Mouse (Mus musculus) cerebellum, postnatal 36 days (tissue): Measurements from ENCODE around the gene Mybpc2.

Source experiments
- DNase-seq, 2 experiments: peaks; one replicate each; pipeline ENCODE4 v3.0.0; 2021 to 2022; ENCODE audit warnings: mixed read lengths in 2 of 2

Gene Mybpc2

DNA sequence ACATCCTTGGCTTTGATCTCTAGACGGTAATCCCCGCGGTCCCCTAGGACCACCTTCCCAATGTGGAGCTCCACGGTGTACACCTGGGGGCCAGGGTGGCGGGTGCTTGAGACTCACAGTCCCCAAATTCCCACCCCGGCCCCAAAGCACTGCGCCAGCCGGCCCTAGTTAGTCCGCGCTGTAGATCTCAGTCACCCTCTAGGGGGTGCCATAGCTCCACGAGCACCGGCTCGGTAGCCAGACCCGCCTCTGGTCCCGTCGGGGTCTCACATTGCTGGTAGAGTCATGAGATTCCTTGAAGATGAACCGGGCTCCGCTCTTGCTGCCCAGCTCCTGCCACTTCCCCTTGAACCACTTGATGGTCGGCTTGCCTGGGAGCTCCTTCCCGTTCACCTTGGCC is 2.7 kb downstream of the Mybpc2 start:
- peak; percentile 71 for DNase-seq

GRCm38 (mm10) chr7:44520990-44521389 is 3.5 kb downstream of the Mybpc2 start:
- no peak for DNase-seq

DNA sequence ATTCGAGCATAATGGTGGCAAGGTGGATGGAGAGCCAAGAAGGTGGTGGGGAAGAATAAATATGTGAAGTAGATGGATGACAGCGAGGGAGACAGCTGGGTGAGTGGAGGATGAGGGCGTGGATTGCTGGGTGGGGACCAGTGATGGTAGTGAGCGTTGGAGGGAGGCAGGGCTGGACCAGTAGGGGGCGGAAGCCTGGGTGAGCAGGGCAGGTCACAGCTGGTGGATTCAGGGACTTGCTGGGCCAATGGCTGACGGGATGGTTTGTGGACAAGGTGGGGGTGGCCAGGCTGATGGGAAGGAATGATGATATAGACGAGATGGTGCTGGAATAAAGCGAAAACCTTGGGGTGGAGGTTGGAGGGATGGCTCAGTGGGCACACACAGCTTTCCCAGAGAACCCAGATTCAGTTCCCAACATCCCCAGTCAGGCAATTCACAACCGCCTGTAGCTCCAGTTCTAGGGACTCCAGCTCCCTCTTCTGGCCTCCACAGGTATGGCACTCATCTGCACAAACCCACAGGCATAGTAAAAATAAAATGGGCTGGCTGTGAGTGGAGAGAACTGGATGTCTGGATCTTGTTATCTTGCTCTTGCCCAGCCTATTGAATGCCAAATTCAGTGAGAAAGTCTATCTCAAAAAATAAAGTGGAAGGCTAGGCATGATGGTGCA is 5.1 kb downstream of the Mybpc2 start:
- no peak for DNase-seq

- DNase-seq, result no peak
Observed at GRCm38 (mm10) chr7:44507491-44507890, 17.0 kb downstream of the Mybpc2 start.

- peak; percentile 80 to 84 for DNase-seq
Observed at GRCm38 (mm10) chr7:44501563-44502115, 22.8 kb downstream of the Mybpc2 start.

GRCm38 (mm10) chr7:44500046-44500445 is 24.4 kb downstream of the Mybpc2 start:
- DNase-seq, result no peak

DNA sequence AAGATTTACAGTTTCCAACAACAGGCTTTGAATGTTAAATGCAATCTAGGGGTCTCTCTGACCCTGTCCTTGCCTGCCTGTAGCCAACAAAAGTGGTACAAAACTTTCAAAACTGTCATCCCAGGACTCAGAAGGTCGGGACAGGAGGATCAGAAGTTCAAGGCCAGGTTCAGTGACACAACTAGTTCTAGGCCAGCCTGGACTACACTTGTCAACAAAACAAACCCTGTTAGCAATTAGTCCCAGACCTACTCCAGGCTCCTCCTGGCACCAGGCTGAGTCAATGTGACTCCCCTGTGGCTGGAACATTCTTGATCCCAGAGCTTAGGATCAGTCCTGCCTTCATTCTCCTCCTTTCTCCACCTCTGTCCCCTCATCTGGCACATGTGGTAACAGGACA is 25.5 kb downstream of the Mybpc2 start:
- DNase-seq, result no peak

GRCm38 (mm10) chr7:44497361-44498055 is 26.9 kb downstream of the Mybpc2 start:
- DNase-seq, result no peak

DNA sequence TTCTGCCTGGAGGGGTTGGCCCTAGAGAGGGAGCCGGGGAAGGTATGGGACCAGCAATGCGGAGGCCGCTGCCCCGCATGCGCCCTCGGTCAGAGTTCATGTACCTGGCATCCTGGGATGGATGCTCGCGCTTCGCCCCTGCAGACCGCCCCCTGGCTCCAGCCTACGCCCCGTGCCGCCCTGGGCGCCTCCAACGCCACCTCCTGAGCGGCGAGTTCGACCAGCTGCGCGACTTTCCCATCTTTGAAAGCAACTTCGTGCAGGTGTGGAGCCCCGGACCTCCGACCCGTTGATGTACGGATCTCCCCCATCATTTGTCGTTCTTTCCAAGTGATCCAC is 27.7 kb downstream of the Mybpc2 start:
- DNase-seq, result no peak

GRCm38 (mm10) chr7:44495992-44496770 is 28.3 kb downstream of the Mybpc2 start, which contains the start of the genes Emc10 and Fam71e1:
Gene Emc10, minus strand, starts transcription at chr7:44496529.
Gene Fam71e1, plus strand, starts transcription at chr7:44496581.
- peak; percentile 99 for DNase-seq

DNA sequence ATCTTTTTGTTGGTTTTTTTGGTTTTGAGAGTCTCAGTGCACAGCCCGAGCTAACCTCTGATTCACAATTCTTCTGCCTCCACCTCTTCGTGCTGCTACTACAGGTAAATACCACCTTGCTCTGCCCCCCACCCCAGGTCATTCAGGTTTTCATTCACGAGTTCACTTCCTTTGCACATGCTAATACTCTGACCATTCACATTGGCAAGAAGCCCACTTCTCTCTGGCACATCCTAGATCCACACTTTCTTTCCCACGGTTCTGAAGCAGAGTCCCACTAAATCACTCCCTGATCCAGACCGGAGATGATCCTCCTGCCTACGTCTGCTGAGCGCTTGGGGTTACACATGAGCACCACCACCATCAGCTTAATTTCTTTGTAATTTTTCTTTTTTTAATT is 29.4 kb downstream of the Mybpc2 start:
- no peak for DNase-seq

DNA sequence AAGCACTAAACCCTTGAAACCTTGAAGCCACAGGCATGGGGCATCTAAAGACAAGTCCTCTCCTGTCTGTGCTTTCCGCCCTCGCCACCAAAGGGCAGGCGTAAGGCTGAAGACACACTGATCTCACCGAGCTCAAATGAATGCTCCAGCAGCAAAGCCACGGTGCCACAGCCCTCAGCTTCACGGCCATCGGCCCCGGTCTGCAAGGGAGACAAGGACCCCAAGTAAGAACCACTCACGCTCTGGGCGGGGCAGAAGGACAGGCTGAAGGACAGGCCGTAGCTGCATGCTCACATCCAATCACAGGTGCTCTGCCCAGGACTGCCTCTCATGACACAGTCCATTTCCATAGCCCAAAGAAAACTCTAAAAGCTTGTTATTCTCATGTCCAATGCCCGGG is 29.8 kb downstream of the Mybpc2 start:
- no peak for DNase-seq

DNA sequence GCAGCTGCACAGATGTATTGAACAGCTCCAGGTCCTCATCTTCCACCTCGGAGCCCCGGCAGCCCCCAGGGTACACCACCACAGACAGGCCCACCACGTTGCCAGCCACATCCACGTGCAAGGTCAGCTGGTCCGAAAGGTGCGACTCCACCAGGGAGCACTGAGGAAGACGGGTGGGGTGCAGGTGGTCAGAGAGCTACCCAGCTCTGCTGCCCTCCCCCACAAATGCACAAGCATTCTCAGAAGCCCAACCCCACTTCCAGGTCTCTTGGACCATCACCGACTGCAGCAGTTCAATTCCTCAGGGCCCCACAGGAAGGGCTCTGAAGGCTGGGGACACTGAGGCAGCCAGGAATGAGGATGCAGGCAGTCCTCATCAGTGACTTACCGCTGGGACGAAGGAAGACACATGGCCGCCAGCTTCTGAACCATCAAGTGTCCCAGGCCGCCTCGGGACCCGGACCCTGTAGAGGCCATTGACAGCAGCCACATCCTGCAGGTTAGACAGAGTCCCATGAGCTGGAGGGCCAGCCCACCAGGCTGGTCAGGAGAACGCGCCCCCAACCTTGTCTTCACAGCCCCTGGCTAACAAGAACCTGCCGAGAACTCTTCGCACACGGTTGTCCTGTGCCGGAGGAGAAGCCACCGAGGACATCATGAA is 32.2 kb downstream of the Mybpc2 start:
- no peak for DNase-seq

DNA sequence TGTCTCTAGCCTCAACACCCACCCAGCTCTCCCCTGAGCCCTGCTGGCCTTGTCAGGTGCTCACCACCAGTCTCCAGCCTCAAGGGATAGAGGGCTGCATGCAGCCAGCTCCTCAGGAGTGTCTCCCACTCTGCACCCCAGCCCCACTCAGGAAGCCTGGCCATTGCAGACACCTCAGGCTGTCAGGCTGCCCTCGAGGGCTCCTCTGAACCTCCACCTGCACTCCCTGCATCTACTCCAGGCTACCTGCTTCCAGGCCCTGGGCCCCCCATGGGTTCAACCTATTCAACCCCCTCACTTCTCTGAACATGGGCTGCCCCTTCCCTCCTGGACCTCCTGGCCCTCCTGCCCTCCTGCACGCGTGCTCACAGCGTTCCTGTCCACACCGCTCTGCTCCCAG is 33.1 kb downstream of the Mybpc2 start:
- no peak for DNase-seq

- DNase-seq, result peak in 1 of 2 experiments; percentile 5
Observed at GRCm38 (mm10) chr7:44490281-44490680, 34.2 kb downstream of the Mybpc2 start.

DNA sequence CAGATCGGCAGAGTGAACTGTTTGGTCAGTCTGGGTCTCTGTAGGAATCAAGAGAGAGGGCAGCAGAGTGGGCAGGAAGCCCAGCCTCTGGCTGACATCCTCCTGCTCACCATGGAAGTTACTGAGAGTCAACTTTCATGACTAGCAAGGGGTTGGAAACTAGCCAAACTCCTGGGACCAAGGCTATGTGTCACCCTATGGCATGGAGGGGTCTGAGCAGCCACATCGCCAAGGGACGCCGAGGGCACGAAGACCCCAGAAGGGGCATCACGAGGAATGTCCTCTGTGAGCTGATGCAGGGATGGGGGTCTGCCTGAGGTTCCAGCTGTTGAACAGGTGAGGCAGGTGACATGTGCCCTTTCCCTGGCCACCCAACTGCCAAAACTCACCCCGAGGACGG is 35.9 kb downstream of the Mybpc2 start:
- no peak for DNase-seq

- DNase-seq, result no peak
Observed at GRCm38 (mm10) chr7:44487936-44488335, 36.5 kb downstream of the Mybpc2 start.

DNA sequence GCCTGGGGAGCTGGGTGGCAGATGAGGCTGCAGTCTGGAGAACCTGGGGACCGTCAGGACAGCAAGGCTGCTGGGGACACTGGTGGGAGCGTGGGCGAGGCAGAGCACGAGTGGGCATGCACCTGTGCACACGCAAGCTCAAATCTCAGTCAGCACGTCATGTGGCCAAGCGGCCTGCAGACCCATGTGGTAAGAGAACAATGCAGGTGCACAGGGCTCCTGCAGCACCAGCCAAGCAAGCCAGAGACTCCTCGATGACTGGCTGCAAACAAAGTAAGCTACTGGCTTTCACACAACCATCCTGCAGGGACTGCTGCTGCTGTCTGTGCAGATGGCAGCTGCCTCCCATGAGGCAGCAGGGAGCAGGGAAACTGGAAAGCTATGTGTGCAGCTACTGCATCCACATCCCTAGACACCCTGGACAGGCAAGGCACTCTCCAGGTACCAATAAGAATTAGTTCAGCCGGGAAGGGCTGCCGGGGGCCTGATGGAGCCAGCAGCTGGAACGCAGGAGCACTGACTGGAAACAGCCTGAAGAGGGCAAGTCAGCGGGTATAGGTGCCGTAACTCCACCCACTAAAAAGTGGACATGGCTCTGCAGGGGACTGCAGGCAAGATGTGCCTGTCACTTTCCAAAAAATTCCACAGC is 37.4 kb downstream of the Mybpc2 start:
- no peak for DNase-seq

DNA sequence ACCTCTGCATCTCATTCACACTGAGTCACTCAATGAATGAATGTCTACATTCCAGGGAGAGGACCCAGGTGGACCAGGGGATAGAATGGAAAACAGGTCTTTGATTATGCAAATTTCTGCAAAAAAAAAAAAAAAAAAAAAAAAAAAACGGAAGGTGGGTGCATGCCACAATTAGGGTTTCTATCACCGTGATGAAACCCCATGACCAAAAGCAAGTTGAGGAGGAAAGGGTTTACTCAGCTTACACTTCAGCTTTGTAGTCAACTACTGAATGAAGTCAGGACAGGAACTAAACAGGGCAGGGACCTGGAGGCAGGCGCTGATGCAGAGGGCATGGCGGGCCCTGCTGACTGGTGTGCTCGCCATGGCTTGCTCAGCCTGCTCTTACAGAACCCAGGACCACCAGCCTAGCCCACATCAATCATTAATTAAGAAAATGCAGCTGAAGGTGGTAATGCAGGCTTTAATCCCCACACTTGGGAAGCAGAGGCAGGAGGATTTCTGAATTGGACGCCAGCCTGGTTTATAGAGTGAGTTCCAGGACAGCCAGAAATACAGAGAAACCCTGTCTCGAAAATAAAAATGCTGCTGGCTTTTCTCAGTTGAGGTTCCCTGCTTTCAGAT is 38.8 kb downstream of the Mybpc2 start:
- DNase-seq, result no peak

GRCm38 (mm10) chr7:44484841-44485571 is 39.5 kb downstream of the Mybpc2 start:
- peak; percentile 86 to 90 for DNase-seq

DNA sequence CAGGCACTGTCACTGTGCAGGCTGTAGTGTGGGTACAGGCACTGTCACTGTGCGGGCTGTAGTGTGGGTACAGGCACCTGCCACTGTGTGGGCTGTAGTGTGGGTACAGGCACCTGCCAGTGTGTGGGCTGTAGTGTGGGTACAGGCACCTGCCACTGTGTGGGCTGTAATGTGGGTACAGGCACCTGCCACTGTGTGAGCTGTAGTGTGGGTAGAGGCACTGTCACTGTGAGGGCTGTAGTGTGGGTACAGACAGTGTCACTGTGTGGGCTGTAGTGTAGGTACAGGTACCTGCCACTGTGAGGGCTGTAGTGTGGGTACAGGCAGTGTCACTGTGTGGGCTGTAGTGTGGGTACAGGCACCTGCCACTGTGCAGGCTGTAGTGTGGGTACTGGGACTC is 40.3 kb downstream of the Mybpc2 start:
- DNase-seq, result no peak
